Mouse (Mus musculus) thymus, adult 18-20 months (tissue): ENCODE results near the gene Mical3.

ENCODE experiments used
- DNase-seq, 2 experiments: peaks; one replicate each; pipeline ENCODE4 v3.0.0; 2022; ENCODE audit warnings: mixed read lengths in 2 of 2

Gene Mical3

DNA sequence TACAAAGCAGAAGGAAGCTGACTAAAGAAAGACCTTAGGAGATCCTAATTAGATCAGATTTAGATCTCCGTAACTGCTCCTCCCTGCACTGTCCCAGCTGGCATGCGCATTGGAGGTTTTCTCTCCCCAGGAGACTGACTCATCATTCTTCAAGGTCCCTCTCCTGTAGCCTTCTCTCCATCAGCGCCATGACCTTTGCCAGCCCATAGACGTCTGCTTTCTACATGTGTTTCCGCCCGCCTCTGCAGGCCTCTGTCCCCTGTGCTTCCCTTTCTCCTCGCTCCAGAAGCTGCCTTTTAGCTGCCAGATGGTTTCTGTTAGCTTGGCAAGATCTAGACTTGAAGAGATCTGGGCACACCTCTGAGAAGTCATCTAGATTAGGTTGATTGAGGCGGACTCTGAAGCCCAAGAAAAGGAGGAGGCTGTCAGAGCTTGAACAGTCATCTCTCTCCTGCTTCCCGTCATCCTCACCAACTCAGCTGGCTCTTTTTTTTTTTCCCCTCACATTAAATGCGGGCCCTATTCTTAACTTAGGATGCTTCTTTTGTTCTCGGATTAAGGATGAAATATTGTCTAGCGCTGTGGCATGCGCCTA lies 14.3 kb upstream of the Mical3 start:
- DNase-seq, result no peak

DNA sequence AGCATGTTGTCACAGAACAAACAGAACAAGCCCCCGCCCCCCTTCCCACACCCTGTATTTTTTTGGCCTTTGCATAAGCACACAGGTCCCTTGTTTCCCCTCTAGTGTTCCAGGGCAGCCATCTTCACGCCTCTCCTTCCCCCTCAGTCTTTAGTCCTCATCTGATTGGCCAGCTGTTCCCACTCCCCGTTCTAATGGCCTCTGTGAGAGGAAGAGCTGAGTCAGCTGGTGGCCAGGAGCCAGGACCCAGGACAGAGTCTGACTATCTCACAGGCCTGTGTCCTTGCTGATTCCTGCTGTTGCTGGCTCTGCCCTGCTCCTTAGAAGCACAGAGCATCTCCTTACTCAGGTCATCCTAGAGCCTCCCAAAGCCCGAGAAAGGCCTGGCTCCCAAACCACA lies 13.3 kb upstream of the Mical3 start:
- DNase-seq, result no peak

DNA sequence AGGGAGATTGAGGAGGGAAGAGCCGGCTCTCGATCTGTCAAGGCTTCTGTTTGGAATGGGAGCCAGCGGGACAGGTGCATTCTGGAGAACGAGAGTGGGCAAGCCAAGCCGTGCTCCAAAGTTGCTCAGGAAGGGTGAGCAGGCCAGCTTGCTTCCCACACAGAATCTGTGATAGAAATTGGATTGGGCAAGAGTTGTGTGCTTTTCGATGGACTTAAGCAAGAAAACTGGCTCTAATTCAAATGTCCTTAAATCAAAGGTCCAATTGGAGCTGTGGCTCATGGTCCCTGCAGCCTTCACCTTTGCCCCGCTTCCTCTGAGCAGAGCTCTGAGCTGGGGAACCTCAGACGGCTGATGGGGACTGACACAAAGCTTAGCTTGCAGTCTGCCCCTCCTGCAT lies 12.6 kb upstream of the Mical3 start:
- no peak for DNase-seq

DNA sequence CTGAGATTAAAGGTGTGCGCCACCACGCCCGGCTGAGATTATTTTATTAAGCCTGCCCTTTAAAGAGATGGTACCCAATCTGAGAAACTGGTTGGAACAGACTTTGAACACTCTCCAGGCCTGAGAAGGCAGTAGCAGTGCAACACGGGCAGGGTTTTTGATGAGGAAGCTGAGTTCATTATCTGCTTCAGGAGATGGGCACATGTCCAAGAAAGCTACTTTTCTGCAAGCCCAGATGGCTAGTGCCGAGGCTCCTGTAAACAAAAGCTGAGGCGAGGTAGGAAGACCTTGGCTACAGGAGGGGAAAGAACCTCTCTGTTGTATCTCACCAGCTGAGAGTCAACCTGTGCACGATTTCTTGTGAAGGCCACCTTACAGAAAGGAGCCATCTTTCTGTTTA lies 11.5 kb upstream of the Mical3 start:
- no peak for DNase-seq

DNA sequence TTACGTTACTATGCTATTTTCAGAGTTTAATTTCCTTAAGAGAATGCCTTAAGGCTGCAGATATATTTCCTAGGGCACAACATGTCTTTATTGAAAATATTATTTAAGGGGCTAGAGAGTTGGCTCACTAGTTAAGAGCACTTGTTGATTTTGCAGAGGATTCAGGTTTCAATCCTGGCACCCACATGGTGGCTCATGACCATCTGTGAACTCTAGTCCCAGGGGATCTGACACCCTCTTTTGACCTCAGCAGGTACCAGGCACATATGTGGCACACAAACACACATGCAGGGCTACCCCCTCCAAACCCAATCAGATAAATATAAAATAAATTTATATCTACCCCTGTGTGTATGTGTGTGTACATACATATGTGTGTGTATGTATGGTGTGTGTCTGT lies 8.5 kb upstream of the Mical3 start:
- no peak for DNase-seq

DNA sequence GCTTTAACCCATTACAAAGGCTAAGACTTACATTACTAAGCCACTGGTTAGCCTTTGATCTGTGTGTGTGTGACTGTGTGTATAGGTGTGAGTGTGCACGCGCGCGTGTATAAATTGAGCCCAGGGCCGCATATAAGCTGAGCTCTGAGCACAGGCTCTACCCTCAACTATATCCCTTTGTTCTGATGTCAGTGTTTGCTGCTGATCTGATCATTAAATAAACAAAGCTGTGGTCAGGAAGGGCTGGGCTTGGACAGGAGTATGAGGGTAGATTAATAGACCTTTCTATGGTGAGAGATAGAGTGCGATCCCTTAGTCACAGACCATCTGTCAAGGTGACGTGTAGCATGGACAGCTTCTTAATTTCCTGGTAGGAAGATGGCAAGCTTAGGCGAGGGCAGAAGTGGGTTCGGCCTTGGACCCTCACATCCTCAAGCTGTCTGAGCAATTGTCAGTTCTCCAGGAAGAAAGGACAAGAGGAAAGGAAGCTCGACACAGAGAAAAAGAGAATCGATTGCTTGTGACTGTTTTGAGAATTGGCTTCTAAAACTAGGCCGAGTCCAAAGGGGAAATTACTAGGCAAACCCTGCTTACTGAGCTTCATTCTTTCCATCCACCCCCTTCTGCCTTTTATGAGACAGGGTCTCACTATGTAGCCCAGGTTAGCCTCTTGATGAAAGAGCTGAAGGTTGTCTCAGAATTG lies 7.7 kb upstream of the Mical3 start:
- DNase-seq, result no peak

DNA sequence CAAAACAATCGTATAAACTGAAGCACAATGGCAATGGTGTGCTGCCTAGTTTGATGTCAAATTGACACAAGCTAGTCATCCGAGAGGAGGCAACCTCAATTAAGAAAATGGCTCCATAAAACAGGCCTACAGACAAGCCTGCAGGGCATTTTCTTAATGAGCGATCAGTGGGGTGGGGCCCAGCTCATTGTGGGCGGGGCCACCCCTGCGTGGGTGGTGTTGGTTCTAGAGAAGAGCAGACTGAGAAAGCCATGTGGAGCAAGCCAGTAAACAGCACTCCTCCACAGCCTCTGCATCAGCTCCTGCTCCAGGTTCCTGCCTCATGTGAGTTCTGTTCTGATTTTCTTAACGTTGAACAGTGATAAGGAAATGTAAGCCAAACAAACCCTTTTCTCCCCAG lies 6.4 kb upstream of the Mical3 start:
- no peak for DNase-seq

DNA sequence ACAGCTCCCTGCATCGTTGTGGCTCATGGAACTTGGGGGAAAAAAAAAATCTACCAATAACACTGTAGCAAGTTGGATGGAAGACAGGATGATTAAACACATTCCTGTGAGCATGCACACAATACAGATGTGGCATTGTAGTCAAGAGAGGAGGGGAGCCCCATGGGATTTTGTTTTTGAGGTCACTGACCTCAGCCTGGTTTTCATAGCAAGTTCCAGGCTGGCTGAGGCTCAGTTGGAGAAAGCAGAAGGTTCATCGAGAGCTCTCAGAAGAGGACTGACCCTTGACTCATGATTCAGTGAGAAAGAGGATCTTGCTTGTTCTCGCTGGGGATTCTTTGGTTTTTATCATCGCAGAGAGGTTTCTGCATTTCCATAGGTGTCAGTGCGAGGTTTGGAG lies 4.1 kb upstream of the Mical3 start:
- no peak for DNase-seq

DNA sequence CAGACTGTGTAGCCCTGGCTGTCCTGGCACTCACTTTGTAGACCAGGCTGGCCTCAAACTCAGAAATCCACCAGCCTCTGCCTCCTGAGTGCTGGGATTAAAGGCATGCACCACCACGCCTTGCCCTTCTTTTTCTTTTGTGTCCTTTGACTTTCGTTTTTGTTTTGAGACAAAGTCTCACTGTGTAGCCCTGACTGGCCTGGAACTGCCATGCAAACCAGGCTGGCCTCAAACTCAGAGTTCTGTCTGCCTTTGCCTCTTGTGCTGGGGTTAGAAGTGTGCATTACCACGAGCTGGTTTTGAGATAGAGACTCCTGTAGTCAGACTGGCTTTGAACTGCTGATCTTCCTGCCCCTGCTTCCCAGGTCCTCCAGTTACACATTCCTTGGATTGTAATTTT lies 3.5 kb upstream of the Mical3 start:
- no peak for DNase-seq

DNA sequence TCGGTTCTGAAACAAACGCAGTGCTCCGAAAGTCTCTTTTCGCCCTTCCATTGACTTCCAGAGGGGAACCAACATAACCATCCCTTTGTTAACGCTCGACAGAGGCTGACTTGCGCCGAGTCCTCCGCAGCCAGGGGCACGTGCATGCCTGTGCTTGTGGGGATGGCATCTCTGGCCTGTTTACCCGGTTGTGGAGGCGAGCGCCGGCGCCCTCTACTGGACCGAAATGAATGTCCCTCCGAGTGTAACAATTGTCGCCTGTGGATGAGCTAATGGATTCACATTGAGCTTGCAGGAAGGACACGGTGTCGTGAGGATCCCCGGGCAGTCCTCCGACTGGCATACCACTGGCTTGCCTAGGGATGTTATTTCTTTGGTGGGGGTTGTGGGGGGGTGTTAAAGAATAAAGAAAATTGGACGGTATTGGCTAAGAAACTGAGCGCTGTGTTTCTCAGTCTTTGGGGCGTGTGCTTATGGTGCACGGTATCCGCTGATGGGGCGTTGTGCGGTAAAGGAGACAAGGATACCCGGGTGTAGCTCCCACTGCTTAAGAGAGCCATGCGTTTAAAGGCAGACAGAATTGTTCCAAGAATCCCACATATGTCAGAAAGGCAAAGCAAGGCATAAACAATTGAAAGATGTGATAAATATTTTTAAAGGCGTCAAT lies 627 bp downstream of the Mical3 start:
- DNase-seq, result peak; percentile 65 to 69

DNA sequence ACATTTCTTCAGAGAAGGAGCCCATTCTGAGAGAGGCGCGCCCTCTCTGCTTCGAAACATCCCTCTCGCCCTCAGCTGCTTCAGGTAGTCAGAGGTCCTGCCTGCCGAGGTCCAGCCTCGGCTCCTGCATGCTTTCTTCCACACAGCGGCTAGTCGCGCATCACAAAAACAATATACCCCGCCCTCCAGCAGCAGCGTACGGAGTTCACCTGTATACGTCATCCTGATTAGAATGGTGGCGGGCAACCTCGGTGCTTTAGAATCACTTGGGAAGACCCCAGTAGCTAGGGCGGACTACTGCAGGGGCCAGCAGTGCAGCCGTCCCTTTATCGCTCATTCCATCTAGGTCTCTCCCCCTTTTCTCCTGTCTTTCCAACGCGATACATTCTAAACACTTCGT lies 1.3 kb downstream of the Mical3 start:
- DNase-seq, result no peak

DNA sequence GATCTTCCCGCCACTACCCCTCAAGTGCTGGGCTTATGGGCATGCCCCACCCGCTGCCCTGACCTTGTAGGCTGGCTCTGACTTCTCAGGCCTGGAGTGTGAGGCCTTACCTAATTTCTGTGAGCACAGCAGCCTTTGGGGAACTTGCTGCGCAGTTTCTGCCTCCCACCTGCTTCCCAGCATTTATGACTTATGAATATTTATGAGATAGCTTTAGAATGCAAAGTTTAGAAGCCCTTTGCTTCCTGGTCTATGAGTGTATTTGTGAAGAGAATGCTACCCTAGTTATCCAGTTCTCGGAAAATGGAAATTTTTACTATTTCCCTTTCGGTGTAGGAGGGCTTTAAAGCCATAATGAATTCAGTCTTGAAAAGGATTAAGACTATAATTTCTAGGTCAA lies 2.1 kb downstream of the Mical3 start:
- no peak for DNase-seq

DNA sequence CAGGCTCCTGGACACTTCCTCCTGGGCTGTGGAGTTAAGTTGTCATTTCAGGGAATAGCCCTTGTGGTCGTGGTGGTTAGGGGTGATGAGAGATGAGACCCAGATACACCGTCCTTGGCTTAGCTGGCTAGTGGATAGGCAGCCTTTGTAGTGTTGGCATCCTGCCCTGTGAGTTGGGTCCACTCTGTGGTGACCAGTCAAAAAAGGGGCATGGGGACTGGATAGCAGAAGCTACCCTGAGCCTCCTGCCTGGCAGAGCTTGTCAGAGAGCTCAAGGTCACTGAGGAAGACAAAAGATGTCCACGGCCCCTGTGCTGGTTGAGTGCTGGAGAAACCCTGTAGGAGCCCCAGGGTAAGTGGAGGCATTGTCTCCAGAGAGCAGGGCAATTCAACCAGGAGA lies 3.1 kb downstream of the Mical3 start:
- DNase-seq, result no peak

DNA sequence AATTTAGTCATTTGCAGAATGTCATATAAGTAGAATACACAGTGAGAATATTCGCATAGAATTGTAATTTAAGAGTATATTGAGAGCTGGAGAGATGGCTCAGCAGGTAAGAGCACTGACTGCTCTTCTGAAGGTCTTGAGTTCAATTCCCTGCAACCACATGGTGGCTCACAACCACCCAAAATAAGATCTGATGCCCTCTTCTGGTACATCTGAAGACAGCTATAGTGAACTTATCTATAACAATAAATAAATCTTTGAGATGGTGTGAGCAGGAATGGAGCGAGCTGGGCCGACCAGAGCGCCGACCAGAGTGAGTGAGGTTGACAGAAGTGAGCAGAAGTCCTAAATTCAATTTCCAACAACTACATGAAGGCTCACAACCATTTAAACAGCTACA lies 4.6 kb downstream of the Mical3 start:
- DNase-seq, result no peak

DNA sequence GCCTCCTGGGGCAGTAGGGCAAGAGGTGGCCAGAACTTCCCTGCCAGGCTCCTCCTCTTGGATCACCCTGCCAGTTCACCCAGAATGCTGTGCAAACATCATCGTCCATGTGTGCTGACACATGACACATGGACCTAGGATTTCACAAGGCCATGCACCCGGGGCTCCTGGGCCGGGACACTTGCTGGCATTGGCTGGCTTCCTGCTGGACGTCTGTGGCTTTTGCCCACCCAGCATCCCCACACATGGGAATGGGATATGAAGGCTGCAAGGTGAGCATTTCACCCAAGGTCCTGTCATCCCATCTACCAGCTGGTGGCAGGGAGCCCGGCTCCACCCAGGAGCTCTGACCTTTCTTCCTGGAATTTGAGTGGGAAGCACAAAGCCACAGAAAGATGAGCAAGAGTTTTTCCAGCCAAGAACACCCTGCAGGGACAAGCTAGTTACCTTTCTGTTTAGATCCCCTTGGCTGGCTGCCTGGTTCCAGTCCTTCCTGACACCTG lies 8.0 kb downstream of the Mical3 start:
- no peak for DNase-seq

DNA sequence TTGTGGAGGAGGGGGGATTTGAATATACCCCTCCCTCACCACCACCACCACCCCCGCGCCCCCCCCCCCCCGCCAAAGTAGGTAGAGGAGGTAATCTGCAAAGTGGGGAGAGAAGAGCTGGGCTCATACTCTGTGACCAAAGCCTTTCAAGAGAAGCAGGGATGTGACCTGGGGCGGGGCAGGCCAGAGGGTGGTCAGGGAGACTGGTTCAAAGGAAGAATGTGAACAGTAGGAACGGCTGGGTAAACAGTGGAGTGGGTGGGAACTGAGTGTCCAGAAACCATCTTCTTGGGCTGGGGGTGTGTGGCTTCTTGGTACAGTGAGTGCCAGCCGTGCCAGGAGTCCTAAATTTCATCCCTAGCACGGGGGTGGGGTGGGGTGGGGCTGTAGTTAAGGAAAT lies 10.0 kb downstream of the Mical3 start:
- DNase-seq, result no peak

DNA sequence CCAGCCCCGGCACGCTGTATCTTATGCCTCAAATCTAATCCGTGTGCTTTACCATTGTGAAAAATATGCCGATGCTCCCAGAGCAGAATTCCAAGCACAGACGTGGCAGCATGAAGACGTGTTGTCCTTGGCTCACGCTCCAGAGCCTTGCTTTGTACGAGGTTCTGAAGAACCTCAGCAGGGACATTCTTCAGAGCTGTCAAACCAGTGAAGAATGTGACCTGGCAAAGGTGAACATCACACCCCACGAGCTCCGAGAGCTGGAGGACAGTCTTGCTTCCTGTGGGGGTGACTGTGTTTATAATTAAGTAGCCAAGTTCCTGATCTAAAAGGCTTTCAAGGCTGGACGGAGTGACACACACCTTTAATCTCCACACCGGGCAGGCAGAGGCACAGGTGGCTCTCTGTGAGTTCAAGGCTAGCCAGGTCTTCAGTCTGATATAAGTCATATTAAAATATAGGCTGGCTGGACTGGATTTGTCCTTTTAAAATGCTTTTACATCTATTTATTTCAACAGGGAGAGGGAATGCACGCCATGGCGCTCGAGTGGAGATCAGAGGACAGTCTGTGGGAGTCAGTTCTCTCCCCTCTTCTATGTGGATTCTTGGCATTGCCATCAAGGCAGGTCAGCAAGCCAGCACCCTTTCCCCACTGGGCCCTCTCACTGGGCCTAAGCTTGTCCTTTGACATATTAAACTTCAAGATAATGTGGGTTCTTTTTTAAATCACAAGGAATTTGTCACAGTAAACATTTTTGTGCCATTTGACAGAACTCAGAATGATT lies 12.6 kb downstream of the Mical3 start:
- DNase-seq, result no peak

DNA sequence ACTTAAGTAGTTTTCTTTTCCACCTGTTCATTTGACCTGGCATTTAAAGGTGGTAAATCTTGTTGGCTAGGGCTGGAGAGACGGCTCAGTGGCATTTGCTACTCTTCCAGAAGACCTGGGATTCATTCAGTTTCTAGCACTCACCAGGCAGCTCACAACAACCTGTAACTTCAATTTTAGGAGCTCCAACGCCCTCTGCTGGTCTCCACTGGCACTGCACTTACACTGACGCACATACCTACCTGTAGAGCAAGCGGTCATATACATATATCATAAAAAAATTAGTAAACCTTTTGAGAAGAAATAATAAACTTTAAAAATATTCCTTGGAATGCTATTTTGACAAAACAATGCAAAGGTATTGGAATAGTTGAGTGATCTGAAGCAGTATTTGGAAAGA lies 13.7 kb downstream of the Mical3 start:
- no peak for DNase-seq

DNA sequence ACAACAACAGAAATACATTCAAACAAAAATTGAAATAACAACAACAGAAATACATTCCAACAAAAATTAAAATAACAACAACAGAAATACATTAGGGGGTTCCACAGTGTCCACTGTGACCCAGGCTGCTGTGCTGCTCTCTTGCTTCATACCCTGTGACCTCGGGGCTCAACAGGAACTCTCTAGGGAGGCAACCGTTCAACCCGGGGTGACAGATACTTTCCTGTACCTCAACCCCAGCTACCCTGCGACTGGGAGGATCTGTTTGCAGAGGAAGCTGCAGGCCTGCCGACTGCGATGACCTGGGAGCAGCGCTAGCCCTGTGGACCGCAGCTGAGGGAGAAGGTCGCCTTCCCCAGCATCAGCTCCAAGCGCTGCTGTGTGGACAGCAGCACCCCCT lies 14.4 kb downstream of the Mical3 start:
- DNase-seq, result no peak

DNA sequence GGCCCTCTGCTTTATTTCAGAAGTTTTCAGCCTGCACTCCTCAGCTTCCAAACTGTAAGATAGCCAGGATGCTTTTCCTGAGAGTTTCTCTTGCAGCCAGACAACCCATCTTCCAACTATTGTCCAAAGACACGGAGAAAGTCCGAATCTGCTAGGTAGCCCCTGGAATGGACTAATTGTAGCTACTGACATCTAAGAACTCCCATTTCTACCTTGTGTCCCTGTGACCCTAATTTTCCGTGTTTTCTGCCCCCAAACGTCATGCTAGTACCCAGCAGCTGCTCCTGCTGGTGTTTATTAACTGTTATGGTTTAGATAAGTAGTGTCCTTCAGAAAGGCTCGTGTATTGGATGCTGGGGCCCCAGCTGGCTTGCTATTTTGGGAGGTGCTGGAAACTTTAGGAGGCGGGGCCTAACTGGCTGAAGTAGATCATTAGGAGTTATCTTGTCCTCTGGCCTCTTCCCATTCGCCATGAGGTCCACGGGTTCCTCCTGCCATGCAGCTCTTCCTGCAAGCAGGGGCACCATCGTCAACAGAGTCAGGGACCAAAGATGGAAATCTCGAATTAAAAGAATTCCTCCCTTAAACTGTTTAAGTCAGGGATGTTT lies 19.2 kb downstream of the Mical3 start:
- no peak for DNase-seq

DNA sequence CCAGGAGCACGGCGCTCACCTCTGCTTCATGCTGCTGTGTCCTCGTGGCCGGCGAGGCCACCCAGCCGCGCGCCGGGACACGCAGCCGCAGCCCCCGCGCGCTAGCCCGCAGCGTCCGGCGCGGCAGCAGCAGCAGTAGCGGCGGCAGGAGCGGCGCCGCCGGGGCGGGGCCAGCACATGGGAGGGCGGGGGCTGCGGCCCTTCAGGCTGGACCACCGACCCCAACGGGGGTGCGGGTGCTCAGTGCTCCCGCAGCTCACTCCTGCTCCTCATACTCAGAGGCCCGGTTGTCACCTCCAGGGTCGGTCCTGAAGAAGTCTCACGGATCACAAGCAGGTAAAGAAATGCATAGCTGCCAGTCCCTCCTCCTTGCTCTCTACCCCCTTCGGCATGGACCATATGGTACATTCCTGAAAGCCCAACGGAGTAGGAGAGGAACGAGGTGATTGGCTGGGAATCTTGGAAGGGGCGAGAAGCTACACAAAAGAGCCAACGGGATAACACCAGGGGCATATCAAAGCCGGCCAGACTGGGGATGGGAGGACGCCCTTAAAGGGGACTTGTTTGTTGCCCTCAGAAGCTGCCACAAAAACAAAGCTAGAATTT lies 20.7 kb downstream of the Mical3 start:
- peak; percentile 75 to 88 for DNase-seq

DNA sequence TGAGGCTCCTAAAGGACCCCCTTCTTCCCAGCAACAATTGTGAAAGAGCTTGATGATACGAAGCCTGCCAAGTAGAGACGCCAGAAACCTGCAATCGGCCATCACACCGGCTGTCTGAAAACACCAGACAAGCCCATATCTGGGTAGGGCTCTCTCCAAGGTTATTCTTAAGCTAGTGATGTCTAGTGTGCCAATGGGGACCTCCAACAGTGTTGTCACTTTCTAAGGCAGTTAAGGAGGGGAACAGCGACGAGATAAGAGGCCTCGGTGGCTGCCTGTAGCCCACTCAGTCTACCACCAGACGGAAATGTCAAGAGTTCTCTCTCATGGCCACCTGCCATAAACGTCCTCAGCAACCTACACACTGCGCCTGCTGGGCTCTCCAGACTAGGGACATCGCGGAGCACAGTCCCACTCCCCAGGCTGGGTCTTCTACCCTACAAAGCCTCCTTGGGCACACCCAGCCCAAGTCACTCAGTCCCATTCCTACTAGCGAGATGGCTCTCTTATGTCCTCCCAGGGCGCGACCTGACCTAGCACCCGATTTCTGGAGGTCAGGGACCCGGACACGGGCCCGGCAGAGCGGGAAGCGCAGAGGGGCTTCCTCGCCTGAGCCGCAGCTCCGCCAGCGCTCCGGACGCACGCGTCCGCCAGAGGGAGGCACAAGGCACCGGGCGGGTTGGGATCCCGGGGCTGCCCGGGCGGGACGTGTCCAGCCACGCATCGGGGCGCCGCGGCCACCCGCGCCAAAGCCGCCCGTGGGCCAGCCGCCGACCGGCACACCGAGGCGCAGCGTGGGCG lies 21.4 kb downstream of the Mical3 start:
- peak; percentile 36 to 42 for DNase-seq
